Mouse (Mus musculus): ENCODE measurements around the gene Ttyh3.

Ttyh3 gene

GRCm38 (mm10) chr5:140571201-140571600, 77.6 kb downstream of the Ttyh3 start:
- no peak for DNase-seq
